Mouse (Mus musculus): ENCODE measurements around the gene Uts2r.

Uts2r gene

GRCm38 (mm10) chr11:121159971-121160370, at the start of gene Uts2r:
Gene Uts2r, plus strand, starts transcription at chr11:121160271.
- in situ Hi-C loops (cut with MboI, MseI) = no loop called here

- in situ Hi-C loops (cut with MboI, MseI) = no loop called here
Observed at GRCm38 (mm10) chr11:121111051-121111450, 49.0 kb upstream of the Uts2r start.

GRCm38 (mm10) chr11:121111601-121112000, 48.5 kb upstream of the Uts2r start:
- in situ Hi-C loops (cut with MboI, MseI) = no loop called here

GRCm38 (mm10) chr11:121112091-121112775, 47.8 kb upstream of the Uts2r start:
- in situ Hi-C loops (cut with MboI, MseI) = no loop called here

GRCm38 (mm10) chr11:121118106-121118505, 42.0 kb upstream of the Uts2r start:
- in situ Hi-C loops (cut with MboI, MseI) = loop anchor here in 1 of 2 experiments (5.0 kb wide), 1 partner anchor 101 kb away; no protein-coding TSS in a partner anchor

GRCm38 (mm10) chr11:121118577-121118976, 41.5 kb upstream of the Uts2r start, which contains the start of gene Tex19.2:
Gene Tex19.2, minus strand, starts transcription at chr11:121118677.
- in situ Hi-C loops (cut with MboI, MseI) = loop anchor here in 1 of 2 experiments (5.0 kb wide), 1 partner anchor 101 kb away; no protein-coding TSS in a partner anchor

- in situ Hi-C loops (cut with MboI, MseI) = no loop called here
Observed at GRCm38 (mm10) chr11:121121151-121121550, 38.9 kb upstream of the Uts2r start.

- in situ Hi-C loops (cut with MboI, MseI) = no loop called here
Observed at GRCm38 (mm10) chr11:121122024-121122670, 37.9 kb upstream of the Uts2r start.

GRCm38 (mm10) chr11:121123438-121123837, 36.6 kb upstream of the Uts2r start:
- in situ Hi-C loops (cut with MboI, MseI) = no loop called here

- in situ Hi-C loops (cut with MboI, MseI) = no loop called here
Observed at GRCm38 (mm10) chr11:121125522-121126172, 34.4 kb upstream of the Uts2r start.

- in situ Hi-C loops (cut with MboI, MseI) = no loop called here
Observed at GRCm38 (mm10) chr11:121126395-121126794, 33.7 kb upstream of the Uts2r start.

GRCm38 (mm10) chr11:121127441-121127840, 32.6 kb upstream of the Uts2r start:
- in situ Hi-C loops (cut with MboI, MseI) = no loop called here

GRCm38 (mm10) chr11:121129616-121130015, 30.5 kb upstream of the Uts2r start:
- in situ Hi-C loops (cut with MboI, MseI) = loop anchor here in 1 of 2 experiments (10.0 kb wide), 1 partner anchor 1605 kb away; no protein-coding TSS in a partner anchor

GRCm38 (mm10) chr11:121134600-121134999, 25.5 kb upstream of the Uts2r start:
- in situ Hi-C loops (cut with MboI, MseI) = loop anchor here in 1 of 2 experiments (10.0 kb wide), 1 partner anchor 1610 kb away; no protein-coding TSS in a partner anchor

- in situ Hi-C loops (cut with MboI, MseI) = loop anchor here in 1 of 2 experiments (10.0 kb wide), 1 partner anchor 1613 kb away; no protein-coding TSS in a partner anchor
Observed at GRCm38 (mm10) chr11:121137682-121138081, 22.4 kb upstream of the Uts2r start.

GRCm38 (mm10) chr11:121138732-121139131, 21.3 kb upstream of the Uts2r start:
- in situ Hi-C loops (cut with MboI, MseI) = loop anchor here in 1 of 2 experiments (10.0 kb wide), 1 partner anchor 1614 kb away; no protein-coding TSS in a partner anchor

- in situ Hi-C loops (cut with MboI, MseI) = no loop called here
Observed at GRCm38 (mm10) chr11:121143325-121144015, 16.6 kb upstream of the Uts2r start.

- in situ Hi-C loops (cut with MboI, MseI) = no loop called here
Observed at GRCm38 (mm10) chr11:121145865-121146264, 14.2 kb upstream of the Uts2r start, which contains the start of gene Tex19.1. Gene Tex19.1, plus strand, starts transcription at chr11:121146143.

GRCm38 (mm10) chr11:121148193-121148592, 11.9 kb upstream of the Uts2r start:
- in situ Hi-C loops (cut with MboI, MseI) = no loop called here

- in situ Hi-C loops (cut with MboI, MseI) = loop anchor here in 1 of 2 experiments (5.0 kb wide), 1 partner anchor 48 kb away; the partner anchor contains the start of genes Hexdc and Ogfod3
Observed at GRCm38 (mm10) chr11:121154203-121154602, 5.9 kb upstream of the Uts2r start.

GRCm38 (mm10) chr11:121156411-121156891, 3.6 kb upstream of the Uts2r start:
- in situ Hi-C loops (cut with MboI, MseI) = no loop called here
